Mouse (Mus musculus) ES-E14 (cell line): Measurements from ENCODE around the gene Anxa11.

ENCODE experiments used
- HCFC1 ChIP-seq: IDR thresholded peaks from 2 replicates; pipeline ENCODE4 v1.6.1; 2012; ENCODE audit warnings: low read length, inconsistent platforms, borderline replicate concordance; ENCODE audit not compliant: insufficient read depth
- MAFK ChIP-seq: IDR thresholded peaks from 2 replicates; pipeline ENCODE4 v1.6.1; 2014; ENCODE audit warnings: mild to moderate bottlenecking, low read depth, low read length, inconsistent platforms; ENCODE audit not compliant: insufficient read depth
- ZC3H11A ChIP-seq: IDR thresholded peaks from 2 replicates; pipeline ENCODE4 v1.6.1; 2012; ENCODE audit warnings: low read depth, mild to moderate bottlenecking, inconsistent platforms, low read length, borderline replicate concordance

GRCm38 (mm10) chr14:25814140-25814539 is 27.8 kb upstream of the Anxa11 start:
- TF ChIP-seq HCFC1, result no peak
- TF ChIP-seq MAFK, result no peak
- TF ChIP-seq ZC3H11A, result no peak
